19 mouse cellular contexts compared by ENCODE assay signal in genomic region chr2:103420650-103421507, GRCm38 (mm10). TPM values are rescaled to one million over a fixed set of nuclear protein-coding genes. Genes with fewer than 3 reads are reported as not detected.
DNase-seq lines count a peak whose midpoint lies in the region; ATAC-seq and TF ChIP-seq lines count a peak whose summit lies in the region.
"Had no signal": no experiment of that assay in that cellular context is flagged by ENCODE, and none has a peak within 500 bp of the region (broad histone marks: within the 10 kb centered on the region; RNA-seq: fewer than 3 reads in every experiment).

No protein-coding gene starts in this region.

- no peak for TF ChIP-seq CTCF in intestine, postnatal 0 days (IDR thresholded peaks at IDR 0.05; ENCODE audit: low read depth)
- no peak for TF ChIP-seq CTCF in lung, postnatal 0 days (IDR thresholded peaks at IDR 0.05)
- no peak for TF ChIP-seq CTCF in brain, embryonic 14.5 days (IDR thresholded peaks at IDR 0.05; ENCODE audit: borderline replicate concordance, extremely low read depth, insufficient read depth, insufficient read length)

- H3K4me1 ChIP-seq in intestine, embryonic 16.5 days (ENCODE audit: control insufficient read depth, insufficient read depth, low read length): no peaks in the 10 kb centered on the region
- H3K4me1 ChIP-seq in intestine, postnatal 0 days (replicated peaks; ENCODE audit: control insufficient read depth, insufficient read depth, low read length): no peaks in the 10 kb centered on the region
- no peaks in the 10 kb centered on the region for H3K4me1 ChIP-seq in lung, postnatal 0 days (ENCODE audit: insufficient read depth, low read depth, low read length)
- peaks cover 19% of the 10 kb centered on the region for H3K4me1 ChIP-seq in midbrain, embryonic 13.5 days (replicated peaks)

- no peak for TF ChIP-seq EP300 in lung, postnatal 0 days (IDR thresholded peaks at IDR 0.05)

- no peaks in the 10 kb centered on the region for H3K36me3 ChIP-seq in intestine, embryonic 16.5 days (ENCODE audit: control insufficient read depth, insufficient read depth, low read length)
- no peaks in the 10 kb centered on the region for H3K36me3 ChIP-seq in intestine, postnatal 0 days (ENCODE audit: control insufficient read depth, insufficient read depth)
- no peaks in the 10 kb centered on the region for H3K36me3 ChIP-seq in lung, postnatal 0 days (ENCODE audit: insufficient read depth, low read length)
- H3K36me3 ChIP-seq in midbrain, embryonic 13.5 days: no peaks in the 10 kb centered on the region
- H3K36me3 ChIP-seq: G1E; heart, embryonic 15.5 days had no signal

- no peak for TF ChIP-seq POLR2A in brain, embryonic 14.5 days (IDR thresholded peaks at IDR 0.05; ENCODE audit: borderline replicate concordance, extremely low read depth, insufficient read depth, insufficient read length, poor library complexity, severe bottlenecking)

- H3K9me3 ChIP-seq in intestine, embryonic 16.5 days (ENCODE audit: control insufficient read depth, low read length): no peaks in the 10 kb centered on the region
- no peaks in the 10 kb centered on the region for H3K9me3 ChIP-seq in intestine, postnatal 0 days (ENCODE audit: control insufficient read depth)
- H3K9me3 ChIP-seq in lung, postnatal 0 days (ENCODE audit: low read length): no peaks in the 10 kb centered on the region
- H3K9me3 ChIP-seq in midbrain, embryonic 13.5 days: no peaks in the 10 kb centered on the region
- H3K9me3 ChIP-seq: G1E; heart, embryonic 15.5 days had no signal

- DNase-seq in lung, postnatal 0 days (ENCODE audit: low spot score): peak; percentile 31
- DNase-seq in lung, postnatal 25 days (ENCODE audit: low spot score): no peak
- peak; percentile 44 for DNase-seq in brain, embryonic 14.5 days (ENCODE audit: low read depth)
- no peak for DNase-seq in ovary, postnatal 10 days (ENCODE audit: low spot score)
- DNase-seq: kidney, adult 9 months; right cerebral cortex, adult 18-20 months had no signal

- H3K4me3 ChIP-seq in intestine, embryonic 16.5 days (ENCODE audit: low read length): no peak overlapping the region
- H3K4me3 ChIP-seq in intestine, postnatal 0 days (ENCODE audit: low read depth, low read length): no peak overlapping the region
- no peak overlapping the region for H3K4me3 ChIP-seq in lung, postnatal 0 days (ENCODE audit: low read depth, low read length)
- no peak overlapping the region for H3K4me3 ChIP-seq in midbrain, embryonic 13.5 days (replicated peaks)
- H3K4me3 ChIP-seq: heart, embryonic 15.5 days had no signal

- H3K4me2 ChIP-seq in intestine, embryonic 16.5 days (ENCODE audit: low read depth, low read length): no peak overlapping the region
- no peak overlapping the region for H3K4me2 ChIP-seq in intestine, postnatal 0 days (replicated peaks; ENCODE audit: low read depth)
- no peak overlapping the region for H3K4me2 ChIP-seq in lung, postnatal 0 days (replicated peaks; ENCODE audit: low read depth, low read length)
- no peak overlapping the region for H3K4me2 ChIP-seq in midbrain, embryonic 13.5 days (replicated peaks)
- H3K4me2 ChIP-seq: heart, embryonic 15.5 days; liver, embryonic 11.5 days had no signal

- ATAC-seq in intestine, embryonic 16.5 days: 0 out of 2 replicates have a peak, but pooled peaks have one; percentile 39
- ATAC-seq in intestine, postnatal 0 days: no peak
- ATAC-seq in lung, postnatal 0 days: no peak
- peak; percentile 53 for ATAC-seq in midbrain, embryonic 13.5 days
- ATAC-seq in erythroid progenitor cell, adult 5-6 weeks (replicated peaks; ENCODE audit: low FRiP score, poor library complexity, severe bottlenecking): no peak
- ATAC-seq: forebrain, embryonic 14.5 days had no signal

- H3K9ac ChIP-seq in intestine, embryonic 16.5 days (ENCODE audit: low read depth, low read length): no peak overlapping the region
- no peak overlapping the region for H3K9ac ChIP-seq in intestine, postnatal 0 days (ENCODE audit: low read depth, low read length)
- no peak overlapping the region for H3K9ac ChIP-seq in lung, postnatal 0 days (replicated peaks; ENCODE audit: low read depth)
- no peak overlapping the region for H3K9ac ChIP-seq in midbrain, embryonic 13.5 days (replicated peaks)
- H3K9ac ChIP-seq: heart, embryonic 15.5 days had no signal

- H3K27me3 ChIP-seq in intestine, embryonic 16.5 days (replicated peaks; ENCODE audit: control insufficient read depth, insufficient read depth, low read length): no peaks in the 10 kb centered on the region
- H3K27me3 ChIP-seq in intestine, postnatal 0 days (replicated peaks; ENCODE audit: control insufficient read depth, insufficient read depth, low read length): no peaks in the 10 kb centered on the region
- H3K27me3 ChIP-seq in lung, postnatal 0 days (replicated peaks; ENCODE audit: insufficient read depth, low read length): no peaks in the 10 kb centered on the region
- no peaks in the 10 kb centered on the region for H3K27me3 ChIP-seq in midbrain, embryonic 13.5 days
- H3K27me3 ChIP-seq: heart, embryonic 15.5 days had no signal

- WGBS in intestine, embryonic 16.5 days: 49% methylated on average over 15 of the region's 15 CpGs
- WGBS in intestine, postnatal 0 days: 55% methylated on average over 15 of the region's 15 CpGs
- WGBS in lung, postnatal 0 days: 27% methylated on average over 15 of the region's 15 CpGs
- 73% methylated on average over 15 of the region's 15 CpGs for WGBS in midbrain, embryonic 13.5 days

- H3K27ac ChIP-seq in intestine, embryonic 16.5 days (ENCODE audit: low read length): no peak overlapping the region
- no peak overlapping the region for H3K27ac ChIP-seq in intestine, postnatal 0 days (ENCODE audit: low read depth, low read length)
- H3K27ac ChIP-seq in lung, postnatal 0 days (ENCODE audit: low read length): no peak overlapping the region
- 0 out of 2 replicates have a peak overlapping the region, but pooled peaks have one; percentile 6 for H3K27ac ChIP-seq in midbrain, embryonic 13.5 days
- H3K27ac ChIP-seq: heart, embryonic 15.5 days; macrophage had no signal

RNA-seq across cellular contexts. Expression of gene Elf5, which starts 9.4 kb away (rescaled TPM):
- 0.15 and 0.22 TPM in 2 replicates for polyA plus RNA-seq in intestine, embryonic 16.5 days (2015; fragmentation: Nextera tagmentation; extraction: Ambion mirVana)
- polyA plus RNA-seq in intestine, postnatal 0 days (2015; fragmentation: Nextera tagmentation; extraction: Ambion mirVana): not detected in 2 replicates
- 9.9 and 14.5 TPM in 2 replicates for polyA plus RNA-seq in lung, postnatal 0 days (2015; fragmentation: Nextera tagmentation; extraction: Ambion mirVana)
- 0.06 and 0.11 TPM in 2 replicates for polyA plus RNA-seq in brain, embryonic 14.5 days (2012; rRNA removed)
- not detected in 2 replicates for polyA plus RNA-seq in midbrain, embryonic 13.5 days (2015; fragmentation: Nextera tagmentation; extraction: Ambion mirVana)
- not detected in 2 replicates for total RNA-seq in erythroid progenitor cell, adult 5-6 weeks (2015; ENCODE audit: low replicate concordance)
- total RNA-seq in erythroid progenitor cell, adult 5-6 weeks (2017; ENCODE audit: low replicate concordance): not detected in 2 replicates
- total RNA-seq: adrenal gland, adult 18-20 months; granulocyte monocyte progenitor cell, adult 5-6 weeks; neutrophil, adult 5-6 weeks had no signal
- polyA plus RNA-seq: forebrain, embryonic 14.5 days; G1E; liver, embryonic 11.5 days; macrophage; small intestine, adult 2 months had no signal

Comparison
In these comparisons a context has a peak if more than half of its experiments do, and no peak if none do; other contexts are left out.
1. ATAC-seq: peak in intestine, embryonic 16.5 days (single experiment) and midbrain, embryonic 13.5 days (single experiment); none in intestine, postnatal 0 days (single experiment), lung, postnatal 0 days (single experiment) and erythroid progenitor cell, adult 5-6 weeks (single experiment).
2. DNase-seq: peak in lung, postnatal 0 days (single experiment) and brain, embryonic 14.5 days (single experiment); none in lung, postnatal 25 days (single experiment) and ovary, postnatal 10 days (single experiment).